Comparison of ENCODE assay signal across 10 mouse cellular contexts in the genomic region with DNA sequence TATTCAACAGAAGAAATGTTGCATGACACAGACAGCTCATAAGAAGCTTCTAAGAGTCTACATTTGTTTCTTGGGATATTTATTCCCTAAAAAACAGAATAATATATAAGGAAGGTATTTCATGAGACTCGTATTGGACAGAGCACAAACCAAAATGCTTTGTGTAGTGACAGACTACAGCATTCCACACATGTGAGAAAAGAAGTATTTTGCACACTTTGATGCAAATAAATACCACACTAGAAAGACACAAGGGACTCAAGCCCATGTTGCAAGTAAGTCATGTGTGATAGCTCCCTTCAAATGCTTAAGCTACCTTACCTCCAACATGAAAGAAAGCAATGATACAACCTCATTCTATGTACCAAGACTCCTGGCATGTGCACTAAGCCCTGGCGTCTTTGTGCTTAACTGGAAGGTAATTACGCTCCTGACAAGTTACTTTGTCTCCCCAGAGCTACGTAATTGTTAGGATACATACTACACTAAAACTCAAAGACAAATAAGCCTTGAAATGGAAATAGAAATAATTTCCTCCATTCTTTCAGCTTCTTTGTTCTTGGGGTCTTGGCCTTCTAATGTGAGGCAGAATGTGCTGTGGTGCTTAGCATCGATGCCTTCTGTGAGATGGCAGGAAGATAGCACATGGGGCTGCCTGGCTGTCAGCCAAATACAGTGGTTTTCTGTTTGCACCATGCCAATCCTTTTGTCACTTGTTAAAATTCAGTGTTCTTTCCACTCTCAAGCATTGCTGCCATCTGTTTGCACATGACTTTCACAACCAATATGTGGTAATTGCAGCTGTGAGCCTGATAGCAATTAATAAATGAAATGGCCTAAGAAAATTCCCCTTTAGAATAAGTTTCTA.
DNase-seq lines count a peak whose midpoint lies in the region; ATAC-seq lines count a peak whose summit lies in the region.
"Had no signal": no experiment of that assay in that cellular context is flagged by ENCODE, and none has a peak within 500 bp of the region (broad histone marks: within the 10 kb centered on the region; RNA-seq: fewer than 3 reads in every experiment).

No protein-coding gene starts in this region.

- no peak overlapping the region for H3K27ac ChIP-seq in embryonic facial prominence, embryonic 14.5 days (replicated peaks; ENCODE audit: low read depth, low read length)
- H3K27ac ChIP-seq in heart, embryonic 12.5 days (ENCODE audit: poor library complexity, severe bottlenecking) = no peak overlapping the region

- no peak overlapping the region for H3K9ac ChIP-seq in embryonic facial prominence, embryonic 14.5 days (ENCODE audit: low read depth, low read length)
- H3K9ac ChIP-seq in heart, embryonic 12.5 days = no peak overlapping the region

- no peaks in the 10 kb centered on the region for H3K36me3 ChIP-seq in embryonic facial prominence, embryonic 14.5 days (ENCODE audit: control insufficient read depth, insufficient read depth, low read length)
- H3K36me3 ChIP-seq in heart, embryonic 12.5 days = no peaks in the 10 kb centered on the region

- no peaks in the 10 kb centered on the region for H3K4me1 ChIP-seq in embryonic facial prominence, embryonic 14.5 days (ENCODE audit: control insufficient read depth, insufficient read depth, low read length)
- H3K4me1 ChIP-seq in heart, embryonic 12.5 days (replicated peaks) = no peaks in the 10 kb centered on the region

- no peak for ATAC-seq in embryonic facial prominence, embryonic 14.5 days (ENCODE audit: low read depth)
- no peak for ATAC-seq in heart, embryonic 12.5 days (ENCODE audit: insufficient number of reproducible peaks, low FRiP score)

- H3K4me2 ChIP-seq in embryonic facial prominence, embryonic 14.5 days (ENCODE audit: low read depth, low read length) = no peak overlapping the region
- no peak overlapping the region for H3K4me2 ChIP-seq in heart, embryonic 12.5 days

- no peaks in the 10 kb centered on the region for H3K27me3 ChIP-seq in embryonic facial prominence, embryonic 14.5 days (replicated peaks; ENCODE audit: control insufficient read depth, insufficient read depth, low read length)
- no peaks in the 10 kb centered on the region for H3K27me3 ChIP-seq in heart, embryonic 12.5 days (replicated peaks)

- DNase-seq in frontal cortex, postnatal 36 days (ENCODE audit: low spot score in 2 of 2) = peak; percentile 6 to 21
- DNase-seq in frontal cortex, postnatal 25 days (ENCODE audit: low spot score in 2 of 2) = no peak
- DNase-seq in embryonic facial prominence, embryonic 14.5 days (ENCODE audit: low spot score) = peak; percentile 48
- DNase-seq in layer of hippocampus, adult 9-10 months (ENCODE audit: low spot score) = peak; percentile 61
- DNase-seq in right cerebral cortex, adult 18-20 months = peak; percentile 14
- no peak for DNase-seq in embryo, embryonic 9.5 days (ENCODE audit: extremely low spot score)
- no peak for DNase-seq in urinary bladder, postnatal 36 days (ENCODE audit: low spot score in 2 of 2)
- DNase-seq: adrenal gland, adult 8-10 months; gastrocnemius, postnatal 10 days had no signal

- H3K9me3 ChIP-seq in embryonic facial prominence, embryonic 14.5 days (ENCODE audit: control insufficient read depth, low read length) = no peaks in the 10 kb centered on the region
- no peaks in the 10 kb centered on the region for H3K9me3 ChIP-seq in heart, embryonic 12.5 days (replicated peaks)

- H3K4me3 ChIP-seq in embryonic facial prominence, embryonic 14.5 days (ENCODE audit: low read depth, low read length) = no peak overlapping the region
- no peak overlapping the region for H3K4me3 ChIP-seq in heart, embryonic 12.5 days

- 60% methylated on average over 5 of the region's 5 CpGs for WGBS in embryonic facial prominence, embryonic 14.5 days
- 70% methylated on average over 5 of the region's 5 CpGs for WGBS in heart, embryonic 12.5 days

Comparison
In these comparisons a context has a peak if more than half of its experiments do, and no peak if none do; other contexts are left out.
1. DNase-seq: peak in frontal cortex, postnatal 36 days (2 of 2), embryonic facial prominence, embryonic 14.5 days (single experiment), layer of hippocampus, adult 9-10 months (single experiment) and right cerebral cortex, adult 18-20 months (single experiment); none in frontal cortex, postnatal 25 days (0 of 2), embryo, embryonic 9.5 days (single experiment) and urinary bladder, postnatal 36 days (0 of 2).